Mouse (Mus musculus): Measurements from ENCODE around the gene Lgr4.

- no peak for TF ChIP-seq CTCF (conservative IDR thresholded peaks at IDR 0.05; ENCODE audit: low read length)
- TF ChIP-seq POU5F1 (IDR thresholded peaks at IDR 0.05; ENCODE audit: borderline replicate concordance, low read length) = no peak
Measured at GRCm38 (mm10) chr2:109929256-109929655, 11.8 kb downstream of the Lgr4 start.
